Mouse (Mus musculus) testis, postnatal 14 days (tissue): Measurements from ENCODE around the gene Evi2.

Experiments used
- DNase-seq: peaks from one replicate; pipeline ENCODE4 v3.0.0; 2021; ENCODE audit warnings: low spot score

The Evi2 gene

DNA sequence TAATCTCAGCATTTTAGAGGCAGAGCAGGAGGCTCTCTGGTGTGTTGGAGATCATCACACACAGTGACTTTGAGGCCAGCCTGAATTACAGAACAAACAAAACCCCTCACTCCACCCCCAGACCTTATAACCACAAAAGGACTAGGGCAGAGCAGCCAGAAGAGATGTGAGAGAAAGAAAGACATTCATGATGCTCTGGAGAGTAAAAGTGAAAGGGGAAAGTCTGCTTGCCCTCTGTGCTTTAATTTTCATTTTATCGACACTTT is 6.1 kb downstream of the Evi2 start:
- no peak for DNase-seq

DNA sequence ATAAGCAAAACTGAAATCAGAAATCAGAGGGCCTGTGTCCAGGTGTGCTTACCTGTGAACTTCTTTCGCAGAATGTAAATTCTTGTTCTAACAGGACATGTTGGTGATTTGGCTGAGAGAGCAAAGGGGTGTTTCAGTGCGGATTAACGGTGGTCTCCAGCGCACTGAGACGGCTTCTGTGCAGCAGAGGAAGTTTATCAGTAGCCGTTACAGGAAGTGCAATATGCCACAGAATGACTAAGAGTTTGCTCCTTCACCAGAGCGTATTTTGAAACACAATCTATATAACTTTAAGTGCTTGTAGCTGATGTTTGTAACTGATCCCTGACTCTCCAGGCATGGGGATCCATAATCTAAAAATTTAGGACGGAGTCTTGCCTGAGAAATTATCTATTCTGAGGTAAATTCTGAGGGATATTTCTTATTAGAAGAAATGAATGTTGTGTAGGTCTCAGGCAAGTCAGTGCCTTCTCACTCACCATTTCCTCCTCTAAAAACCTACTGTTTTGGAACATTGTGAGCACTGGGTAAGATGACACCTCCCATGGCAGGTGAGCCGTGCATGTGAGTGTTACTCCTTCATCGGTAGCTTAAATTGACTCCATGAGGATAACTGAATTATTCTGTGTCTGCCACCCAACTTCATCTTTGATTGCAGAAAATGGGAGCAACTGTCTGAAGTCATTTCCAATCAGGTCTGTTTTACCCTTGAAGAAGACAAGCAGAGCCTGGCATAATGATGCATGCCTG is 6.7 kb downstream of the Evi2 start, which contains the start of gene Evi2b:
TSS of gene Evi2b (minus strand) at position 203 of the 750 bp plus-strand sequence.
- no peak for DNase-seq

DNA sequence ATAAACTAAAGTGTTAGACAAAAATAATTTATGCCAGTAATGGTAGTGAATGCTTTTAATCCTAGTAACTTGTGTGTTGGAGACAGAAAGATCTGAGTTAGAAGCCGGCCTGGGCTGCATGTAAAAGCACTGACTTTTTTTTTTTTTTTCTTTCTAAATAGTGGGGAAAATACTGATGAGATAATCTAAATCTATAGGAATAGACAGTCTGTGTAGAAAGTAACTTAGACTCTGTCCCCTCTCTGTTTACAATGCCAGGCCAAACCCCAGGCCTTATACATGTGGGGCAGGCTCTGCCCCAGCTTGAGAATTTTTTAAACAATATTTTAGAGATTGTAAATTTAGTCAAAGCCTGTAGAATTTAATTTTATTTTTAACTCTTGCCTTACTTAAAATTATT is 7.4 kb downstream of the Evi2 start:
- no peak for DNase-seq

DNA sequence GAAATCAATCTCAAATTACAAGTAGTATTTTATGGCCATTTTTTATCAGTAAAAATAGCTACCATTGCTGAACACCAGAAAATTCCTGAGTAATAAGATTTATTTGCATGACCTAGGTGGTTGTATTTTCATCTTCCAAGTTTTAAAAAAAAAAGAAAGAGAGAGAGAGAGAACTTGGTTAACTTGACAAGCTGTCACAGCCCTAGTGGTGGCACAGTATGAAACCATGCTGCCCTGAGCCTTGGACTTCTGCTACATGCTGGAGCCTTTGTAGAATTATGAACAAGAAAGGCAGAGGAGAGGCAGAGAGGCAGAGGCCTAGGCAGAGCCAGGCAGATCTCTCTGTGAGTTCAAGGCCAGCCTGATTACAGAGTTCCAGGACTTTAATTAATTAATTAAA is 8.5 kb downstream of the Evi2 start:
- DNase-seq, result no peak

DNA sequence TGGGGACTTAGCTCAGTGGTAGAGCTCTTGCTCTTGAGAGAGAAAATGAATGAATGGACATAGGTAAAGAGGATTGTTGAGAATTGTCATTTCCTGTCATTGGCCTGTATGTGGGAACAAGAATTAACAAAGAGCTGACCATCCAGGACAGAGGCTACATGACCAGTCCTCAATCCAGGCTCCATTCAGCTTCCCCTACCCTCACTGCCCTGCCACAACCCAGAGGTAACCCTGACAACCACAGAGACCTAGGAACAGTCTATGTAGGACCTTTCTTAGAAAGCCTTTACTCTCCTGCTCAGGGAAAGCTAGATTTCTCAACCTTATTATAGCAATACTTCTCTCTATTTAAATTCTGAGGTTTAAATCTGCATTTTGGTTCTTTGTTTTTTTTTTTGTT is 9.6 kb downstream of the Evi2 start:
- DNase-seq, result no peak

DNA sequence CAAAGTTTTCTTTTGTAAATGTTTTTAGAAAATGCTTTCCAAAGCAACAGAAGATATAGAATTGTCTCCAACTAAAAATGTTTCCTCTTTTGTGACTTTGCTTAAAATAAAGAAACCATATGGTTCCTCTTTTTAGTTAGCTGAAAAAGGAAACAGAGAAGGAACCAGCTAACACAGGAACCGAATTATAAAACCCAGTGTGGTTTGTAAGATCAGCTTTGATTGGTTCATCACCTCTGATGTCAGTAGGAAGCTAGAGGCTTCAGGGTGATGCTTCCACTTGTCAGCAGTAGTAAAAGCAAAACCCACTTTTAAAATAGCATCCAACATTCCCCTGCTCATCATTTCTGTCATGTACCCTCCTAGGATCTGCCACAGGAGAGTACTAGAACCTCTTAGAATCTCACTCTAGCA is 10.5 kb downstream of the Evi2 start:
- no peak for DNase-seq

DNA sequence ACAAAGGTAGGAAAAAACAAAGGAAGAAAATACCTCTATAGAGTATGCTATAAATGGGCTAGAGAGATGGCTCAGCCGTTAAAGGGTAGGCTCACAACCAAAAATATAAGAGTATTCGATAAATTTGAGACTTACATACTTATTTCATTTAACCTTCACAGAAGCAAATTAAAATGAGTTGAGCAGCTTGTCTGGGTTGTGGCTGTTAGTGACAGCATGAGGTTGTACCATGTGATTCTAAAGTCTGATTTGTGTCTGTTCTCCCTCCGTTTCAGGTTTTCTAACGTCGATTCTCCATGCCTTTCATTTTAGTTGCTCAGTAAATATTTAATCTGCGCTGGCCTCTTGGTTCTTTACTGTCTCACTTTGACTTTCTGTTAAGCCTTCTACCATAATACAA is 11.1 kb downstream of the Evi2 start:
- no peak for DNase-seq

DNA sequence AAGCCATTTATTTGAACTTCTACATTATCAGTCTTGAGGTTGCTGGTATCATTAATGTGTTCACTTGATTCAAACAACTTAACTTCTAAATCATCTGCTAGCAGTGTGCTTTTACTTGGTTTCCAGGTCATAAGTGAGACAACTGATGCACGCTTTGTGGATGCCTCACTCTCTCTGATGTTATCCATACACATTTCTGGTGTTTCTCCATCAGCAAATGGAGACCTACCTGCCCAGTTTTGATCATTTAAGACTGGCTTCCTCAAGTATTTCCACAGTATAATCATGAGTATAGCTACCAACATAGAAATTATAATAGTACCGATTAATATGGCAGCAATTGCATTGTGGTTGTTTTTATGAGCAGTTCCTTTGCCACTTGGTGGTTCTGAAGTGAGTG is 14.6 kb downstream of the Evi2 start:
- DNase-seq, result no peak

DNA sequence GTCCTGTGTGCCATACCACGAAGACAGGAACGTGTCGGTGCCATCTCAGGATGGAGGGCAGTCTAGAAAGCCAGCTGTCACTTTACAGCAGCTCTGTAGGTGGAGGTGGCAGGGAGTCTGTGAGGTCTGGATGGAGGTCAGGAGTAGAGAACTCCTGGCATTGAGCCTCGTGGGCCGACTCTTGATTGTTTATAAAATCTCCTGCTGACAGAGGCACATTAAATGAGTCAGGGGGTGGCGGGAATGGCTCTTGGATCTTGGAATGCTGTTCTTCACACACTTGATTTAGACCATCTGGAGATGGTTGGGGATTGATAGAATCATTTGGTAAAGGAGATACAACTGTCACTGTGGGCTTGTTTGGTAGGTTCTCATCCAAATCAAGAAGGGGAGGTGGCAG is 15.1 kb downstream of the Evi2 start:
- DNase-seq, result no peak

DNA sequence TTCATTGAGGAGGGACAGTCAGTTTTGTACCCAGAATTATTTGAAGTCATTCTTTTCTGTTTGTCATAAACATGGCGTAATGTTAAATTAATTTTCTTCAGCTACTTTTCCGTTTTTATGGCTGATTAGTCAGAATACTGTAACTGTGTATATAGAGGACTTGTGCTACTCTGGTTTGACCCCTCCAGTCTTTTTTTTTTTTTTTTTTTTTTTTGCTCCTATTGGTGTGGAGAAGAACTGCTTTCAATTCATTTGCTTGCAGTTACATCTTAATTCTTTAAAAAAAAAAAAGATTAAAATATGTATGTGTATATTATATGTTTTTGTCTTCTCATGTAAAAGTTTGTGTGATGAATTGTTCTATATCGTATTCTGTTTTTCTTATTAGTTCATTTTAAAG is 18.4 kb downstream of the Evi2 start:
- DNase-seq, result no peak

DNA sequence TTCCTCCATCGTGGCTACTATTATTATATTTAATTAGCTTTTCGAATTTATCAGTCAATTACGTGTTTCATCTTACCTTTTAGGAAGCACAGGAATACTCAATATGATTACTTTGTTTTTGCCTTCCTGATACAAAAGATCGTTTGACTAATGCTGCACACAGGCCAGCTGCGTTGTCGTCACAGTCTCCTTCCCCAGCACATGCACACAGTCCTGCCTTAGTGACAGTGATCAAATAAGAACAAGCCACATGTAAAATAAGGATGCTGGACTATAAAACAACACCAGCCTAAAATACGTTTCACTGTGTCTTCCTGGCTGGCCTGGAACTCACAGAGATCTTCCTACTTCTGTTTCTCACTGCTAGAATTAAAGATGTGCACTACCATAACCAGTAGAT is 25.9 kb downstream of the Evi2 start:
- no peak for DNase-seq

DNA sequence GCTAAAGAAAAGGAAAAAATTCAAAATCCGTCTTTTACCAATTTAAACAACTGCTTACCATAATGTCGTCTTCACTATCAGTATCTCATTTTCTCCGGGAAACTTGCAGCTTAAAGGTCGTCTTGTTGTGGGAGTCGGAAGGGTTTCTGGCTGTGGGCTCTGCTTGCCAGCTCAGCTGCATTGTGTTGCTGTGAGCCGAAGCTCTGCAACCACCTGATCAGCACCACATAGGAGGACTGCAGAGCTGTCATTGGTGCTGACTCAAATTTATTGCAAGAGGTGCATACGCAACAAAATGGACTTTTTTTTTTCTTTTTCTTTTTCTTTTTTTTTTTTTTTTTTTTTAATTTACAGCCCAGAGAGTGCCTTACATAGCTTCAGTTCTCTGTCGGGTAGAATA is 26.5 kb downstream of the Evi2 start, which contains the start of gene Omg:
TSS of gene Omg (minus strand) at position 240 of the 400 bp plus-strand sequence.
- DNase-seq, result no peak

DNA sequence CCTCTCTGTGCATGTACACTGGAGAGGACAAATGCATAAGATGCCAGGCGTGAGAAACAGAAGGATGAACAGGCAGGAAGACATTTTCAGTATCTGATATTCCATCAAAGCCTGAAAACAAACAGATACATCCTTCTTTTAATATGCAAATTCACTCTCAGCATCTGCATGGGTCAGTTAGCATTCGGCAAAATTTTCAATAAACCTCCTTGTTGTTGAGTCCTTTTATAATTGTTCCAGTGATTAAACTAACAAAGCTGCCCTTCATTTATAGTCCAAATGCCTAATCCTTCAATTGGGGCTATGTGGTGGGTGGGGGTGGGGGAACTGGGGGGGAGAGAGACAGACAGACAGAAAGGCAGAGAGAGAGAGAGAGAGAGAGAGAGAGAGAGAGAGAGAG is 27.5 kb downstream of the Evi2 start:
- no peak for DNase-seq

DNA sequence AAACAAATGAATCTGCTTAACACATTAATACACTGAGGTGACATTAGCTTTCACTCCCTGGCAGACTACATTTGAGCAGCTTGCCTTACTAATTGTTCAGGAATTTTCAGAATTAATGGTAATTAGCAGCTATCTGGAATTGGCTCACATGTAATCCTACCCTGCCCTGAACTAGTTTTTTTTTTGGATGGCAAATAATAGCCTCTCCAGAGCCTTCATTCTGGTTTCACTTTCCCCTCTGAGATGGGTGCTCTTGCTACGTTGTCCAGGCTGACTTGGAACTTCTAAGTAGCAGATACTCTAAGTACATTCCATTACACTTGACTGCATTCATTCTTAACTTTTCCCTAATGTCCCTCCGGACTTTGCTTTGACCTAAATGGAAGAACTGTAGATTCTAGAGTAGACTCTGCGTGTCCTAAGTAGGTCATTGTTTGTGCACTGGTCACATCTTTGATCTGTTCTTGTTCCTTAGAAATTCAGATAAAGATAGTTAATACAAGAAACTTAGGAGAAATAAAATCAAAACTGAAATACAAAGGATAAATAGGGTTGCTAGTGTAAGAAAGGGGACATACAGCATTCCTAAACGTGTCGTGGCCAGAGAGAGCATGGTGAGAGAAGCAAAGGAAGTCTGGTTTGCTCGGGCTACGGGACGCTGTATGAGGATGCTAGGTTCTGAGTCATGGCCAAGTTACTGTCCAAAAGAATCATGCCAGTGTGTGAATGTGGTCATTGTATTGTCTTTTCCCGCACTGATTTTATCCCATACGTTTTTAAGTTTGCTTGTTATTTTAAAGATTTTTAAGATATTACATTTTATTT is 35.2 kb downstream of the Evi2 start:
- no peak for DNase-seq

DNA sequence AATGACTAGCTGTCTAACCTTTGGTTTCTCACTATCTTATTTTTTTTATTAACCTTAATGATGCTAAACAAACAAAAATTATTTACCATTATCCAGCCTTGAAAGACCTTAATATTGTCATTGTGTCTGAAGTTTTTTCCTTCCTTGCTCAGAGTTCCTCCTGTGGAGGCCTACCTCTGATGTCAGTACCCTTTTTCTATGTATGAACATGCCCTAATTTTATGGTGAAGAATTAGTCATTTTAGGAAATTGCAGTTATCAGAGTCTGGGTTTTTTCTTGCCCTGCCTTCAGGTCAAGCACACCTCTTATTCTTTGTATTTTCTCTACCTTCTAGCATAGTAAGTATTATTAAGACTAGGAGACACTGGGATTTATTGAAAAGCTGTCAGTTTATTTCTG is 45.7 kb downstream of the Evi2 start:
- DNase-seq, result no peak

DNA sequence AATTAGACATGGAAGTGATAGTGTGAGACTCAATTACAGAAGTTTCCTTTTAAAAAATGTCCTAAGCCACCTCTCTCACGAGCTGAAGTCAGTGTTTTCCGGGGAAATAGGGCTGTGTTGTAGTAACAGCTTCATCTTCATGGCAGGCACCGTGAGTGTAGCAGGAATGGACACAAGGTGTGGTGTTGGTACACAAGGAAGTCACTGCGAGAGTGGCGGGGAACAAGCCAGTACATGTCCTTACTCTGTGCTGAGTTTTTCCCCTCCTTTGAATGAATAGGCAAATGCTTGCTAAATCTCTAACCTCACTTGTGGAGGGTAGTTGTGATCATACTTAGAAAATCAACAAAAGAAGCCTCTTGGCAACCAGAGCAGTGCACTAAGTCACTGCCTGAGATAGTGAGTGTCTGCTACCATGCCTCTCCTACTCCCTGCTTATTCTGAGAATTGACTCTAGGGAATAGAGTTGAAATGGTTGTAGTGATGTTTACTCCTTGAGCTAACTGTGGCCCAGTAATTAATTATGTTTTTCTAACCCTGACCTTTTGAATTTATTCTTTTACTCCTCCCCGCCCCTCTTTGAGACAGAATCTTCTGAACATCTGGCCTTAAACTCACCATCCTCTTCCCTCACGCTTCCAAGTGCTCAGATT is 46.4 kb downstream of the Evi2 start:
- DNase-seq, result no peak

DNA sequence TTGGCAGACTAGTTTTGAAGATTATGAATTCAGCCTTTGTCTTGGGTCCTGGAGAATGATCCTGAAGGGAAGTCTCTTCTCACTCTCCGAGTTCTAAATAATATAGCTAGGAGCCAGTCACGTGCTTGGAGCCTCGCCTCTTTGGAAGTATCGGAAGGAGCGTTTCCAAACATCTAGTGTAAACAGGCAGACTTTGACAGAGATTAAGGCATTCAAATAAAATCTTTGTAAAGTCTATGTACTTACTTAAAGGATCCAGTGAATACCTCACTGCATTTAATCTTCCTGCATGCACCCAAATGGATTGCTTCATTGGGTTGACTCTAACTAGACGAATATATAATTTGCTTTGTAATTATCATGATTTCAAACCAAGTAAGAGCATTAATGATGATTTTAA is 47.0 kb downstream of the Evi2 start:
- no peak for DNase-seq

DNA sequence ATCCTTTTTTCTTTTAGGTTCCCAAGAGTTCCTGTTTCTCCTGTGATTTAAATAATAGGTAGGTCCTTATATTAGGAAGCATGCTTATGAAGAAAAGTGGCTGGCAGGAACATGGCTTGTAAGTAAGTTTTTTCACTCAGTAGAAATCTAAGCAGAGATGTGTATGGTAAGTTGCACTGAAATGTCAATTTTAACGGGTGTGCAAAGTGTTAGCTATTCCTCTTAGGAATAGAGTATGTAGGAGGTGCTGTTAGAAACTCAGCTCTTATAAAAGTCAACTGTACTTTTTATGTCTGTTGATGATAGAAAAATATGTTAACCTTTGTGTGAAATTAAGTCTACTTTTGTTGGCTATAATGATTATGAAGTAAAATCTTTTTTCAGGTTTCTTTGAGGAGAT is 62.3 kb downstream of the Evi2 start:
- no peak for DNase-seq
